Mouse (Mus musculus): ENCODE measurements around the gene Ubac1.

Ubac1 gene

GRCm38 (mm10) chr2:26024138-26025075 lies 2.9 kb upstream of the Ubac1 start:
- no peak for DNase-seq (ENCODE audit: low spot score)

GRCm38 (mm10) chr2:26022626-26023025 lies 1.1 kb upstream of the Ubac1 start:
- DNase-seq (ENCODE audit: low spot score), result no peak

- no peak for DNase-seq (ENCODE audit: low spot score)
These were observed 665 bp upstream of the Ubac1 start for GRCm38 (mm10) chr2:26022258-26022565.

GRCm38 (mm10) chr2:26020714-26021560 lies 610 bp downstream of the Ubac1 start:
- DNase-seq (ENCODE audit: low spot score), result peak; percentile 17

GRCm38 (mm10) chr2:26019923-26020322 lies 1.6 kb downstream of the Ubac1 start:
- no peak for DNase-seq (ENCODE audit: low spot score)

- no peak for DNase-seq (ENCODE audit: low spot score)
These were observed 4.2 kb downstream of the Ubac1 start for GRCm38 (mm10) chr2:26017326-26017725.

GRCm38 (mm10) chr2:26013674-26014073 lies 7.9 kb downstream of the Ubac1 start:
- no peak for DNase-seq (ENCODE audit: low spot score)

- DNase-seq (ENCODE audit: low spot score), result no peak
These were observed 10.1 kb downstream of the Ubac1 start for GRCm38 (mm10) chr2:26011420-26011819.

- no peak for DNase-seq (ENCODE audit: low spot score)
These were observed 19.5 kb downstream of the Ubac1 start for GRCm38 (mm10) chr2:26002001-26002400.

GRCm38 (mm10) chr2:26001136-26001535 lies 20.4 kb downstream of the Ubac1 start:
- DNase-seq (ENCODE audit: low spot score), result no peak

GRCm38 (mm10) chr2:25997716-25998115 lies 23.8 kb downstream of the Ubac1 start:
- no peak for DNase-seq (ENCODE audit: low spot score)

- no peak for DNase-seq (ENCODE audit: low spot score)
These were observed 26.8 kb downstream of the Ubac1 start for GRCm38 (mm10) chr2:25994791-25995190.

GRCm38 (mm10) chr2:25992285-25992684 lies 29.3 kb downstream of the Ubac1 start:
- DNase-seq (ENCODE audit: low spot score), result no peak

GRCm38 (mm10) chr2:25989651-25990050 lies 31.9 kb downstream of the Ubac1 start:
- DNase-seq (ENCODE audit: low spot score), result no peak

GRCm38 (mm10) chr2:25987817-25988216 lies 33.7 kb downstream of the Ubac1 start:
- no peak for DNase-seq (ENCODE audit: low spot score)

- no peak for DNase-seq (ENCODE audit: low spot score)
These were observed 34.9 kb downstream of the Ubac1 start for GRCm38 (mm10) chr2:25986601-25987000.

- DNase-seq (ENCODE audit: low spot score), result peak; percentile 100
These were observed 38.2 kb downstream of the Ubac1 start, which contains the start of gene Camsap1 for GRCm38 (mm10) chr2:25983159-25983907. Camsap1 (minus strand) TSS chr2:25983282.

GRCm38 (mm10) chr2:25982426-25983091 lies 39.0 kb downstream of the Ubac1 start:
- DNase-seq (ENCODE audit: low spot score), result no peak

- DNase-seq (ENCODE audit: low spot score), result no peak
These were observed 39.5 kb downstream of the Ubac1 start for GRCm38 (mm10) chr2:25982052-25982425.

- DNase-seq (ENCODE audit: low spot score), result no peak
These were observed 42.5 kb downstream of the Ubac1 start for GRCm38 (mm10) chr2:25978997-25979396.

GRCm38 (mm10) chr2:25977587-25978239 lies 43.8 kb downstream of the Ubac1 start:
- DNase-seq (ENCODE audit: low spot score), result no peak
